Mouse (Mus musculus) central nervous system, embryonic 11.5 days (tissue): ENCODE measurements around the gene Gigyf1. TPM values are rescaled to one million over a fixed set of nuclear protein-coding genes. Genes with fewer than 3 reads are reported as not detected.

Experiments used
- polyA plus RNA-seq: library from polyadenylated mRNA; depleted of rRNA; stranded (reverse); fragments of >200 nt; gene quantifications from 2 replicates; pipeline ENCODE4 v1.2.3, GENCODE M21; 2012; rRNA removed

The Gigyf1 gene
- 49.3 and 96.6 TPM in 2 replicates for polyA plus RNA-seq

DNA sequence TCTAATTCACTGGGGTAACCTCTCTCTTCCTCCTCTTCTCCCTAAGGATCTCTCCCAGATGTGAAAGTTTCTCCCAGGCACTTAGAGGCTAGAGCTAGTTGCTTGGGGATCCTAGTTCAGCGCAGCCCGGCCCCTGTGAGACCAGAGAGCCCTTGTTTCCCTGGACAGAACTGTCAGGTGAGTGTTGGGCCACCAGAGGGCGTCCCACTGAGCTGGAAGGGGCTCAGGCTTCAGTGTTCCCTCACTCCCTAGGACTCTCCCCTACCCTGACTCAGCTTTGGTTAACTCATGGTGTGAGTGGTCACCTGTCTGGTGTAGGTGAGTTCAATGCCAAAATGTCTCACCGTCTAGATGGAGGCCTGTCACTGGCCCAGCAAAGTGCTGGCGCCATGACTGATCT lies at the start of gene Gigyf1:
Gene Gigyf1, plus strand, starts transcription at position 113 of the 400 bp plus-strand sequence.

DNA sequence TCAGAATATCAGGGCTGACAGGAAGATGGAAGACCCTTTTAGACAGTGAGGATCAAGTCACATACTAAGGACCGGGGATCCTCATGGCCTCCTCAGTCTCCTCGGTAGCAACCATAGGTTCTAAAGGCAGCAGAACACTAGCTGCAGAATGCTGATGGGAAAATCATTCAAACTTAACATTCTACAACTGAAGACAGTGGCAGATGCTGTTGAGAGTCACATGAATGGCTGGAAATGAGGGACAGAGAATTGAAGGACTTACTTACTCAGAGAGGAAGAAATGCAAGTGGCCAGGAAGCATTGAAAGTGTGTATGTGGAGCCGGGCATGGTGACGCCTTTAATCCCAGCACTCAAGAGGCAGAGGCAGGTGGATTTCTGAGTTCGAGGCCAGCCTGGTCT lies 41.4 kb upstream of the Gigyf1 start, which contains the start of gene Zan:
Gene Zan, minus strand, starts transcription at position 101 of the 400 bp plus-strand sequence.

DNA sequence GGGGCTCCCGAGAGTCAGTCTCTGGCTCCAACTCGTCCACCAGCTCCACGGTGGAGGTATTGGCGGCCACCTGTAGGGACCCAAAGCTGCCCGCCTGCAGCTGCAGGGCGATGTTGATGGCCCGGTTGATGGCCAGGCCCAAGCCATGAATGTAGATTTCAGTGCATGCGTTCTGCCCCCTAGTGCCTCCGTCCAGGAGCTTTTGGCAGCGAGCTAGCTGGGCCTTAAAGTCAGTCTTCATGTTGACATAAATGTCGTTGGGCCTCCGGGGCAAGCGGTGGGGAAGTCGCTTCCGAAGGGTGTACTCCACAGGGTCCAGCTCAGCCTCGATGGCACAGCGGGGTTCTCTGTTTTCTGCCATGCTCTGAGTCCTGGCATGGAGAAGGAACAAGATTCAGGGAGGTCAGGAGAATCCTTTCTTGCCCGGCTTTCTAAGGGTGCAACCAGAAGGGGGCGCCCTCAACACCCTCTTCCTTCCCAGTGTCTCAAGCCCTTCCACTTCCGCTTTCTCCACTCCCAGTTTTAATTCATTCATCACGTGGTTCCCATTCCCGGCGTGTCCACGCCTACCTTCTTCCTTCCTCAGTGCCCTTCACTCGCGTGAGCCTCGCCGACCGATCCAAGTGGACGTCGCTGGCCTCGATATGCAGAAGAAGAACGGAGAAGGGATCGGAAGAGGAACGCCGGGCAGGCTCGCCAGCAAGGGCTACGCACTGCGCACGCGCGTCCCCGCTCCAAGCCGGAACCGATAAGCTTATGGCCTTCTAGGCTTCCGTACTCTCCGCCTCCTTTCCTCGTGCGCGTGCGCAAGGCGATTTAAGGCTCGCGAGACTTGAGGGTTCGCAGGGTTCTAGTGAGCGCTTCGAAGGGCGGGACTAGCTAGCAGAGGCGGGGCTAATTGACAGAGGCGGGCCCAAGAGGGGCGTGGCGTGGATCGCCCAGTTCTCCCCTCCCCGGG lies 16.4 kb upstream of the Gigyf1 start, which contains the start of gene Pop7:
Gene Pop7, minus strand, starts transcription at position 810 of the 958 bp plus-strand sequence.

DNA sequence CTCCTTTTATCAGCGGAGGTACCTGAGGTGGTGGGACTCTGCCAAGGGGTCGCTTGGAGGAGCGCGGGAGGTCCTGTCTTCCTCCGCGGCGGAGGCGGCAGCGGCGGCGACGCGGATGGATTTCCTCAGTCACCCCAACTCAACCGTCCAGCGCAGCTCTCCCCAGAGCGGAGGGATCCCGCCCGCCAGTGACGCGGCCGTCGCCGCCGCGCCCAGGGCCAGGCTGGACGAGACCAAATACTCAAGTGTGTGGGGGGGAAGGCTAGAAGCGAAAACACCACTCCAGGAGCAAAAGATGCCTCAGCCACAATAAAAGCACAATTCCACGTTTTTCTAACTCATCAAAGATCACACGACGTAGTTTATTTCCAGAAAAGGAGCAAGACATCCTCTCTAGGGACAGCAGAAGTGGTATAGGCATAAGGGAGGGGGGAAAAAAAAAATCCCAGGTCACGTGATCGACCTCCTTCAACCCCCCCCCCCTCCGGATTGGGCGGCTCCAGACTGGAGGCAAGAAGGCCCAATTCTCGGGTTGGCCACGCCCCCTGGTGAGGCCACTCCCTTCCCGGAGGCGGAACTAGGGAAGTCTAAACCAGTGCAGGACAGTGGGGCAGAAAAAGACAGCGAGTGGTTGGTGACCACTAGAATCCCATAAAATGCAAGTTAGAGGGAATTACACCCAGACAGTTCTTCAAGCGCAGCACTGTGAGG lies 14.9 kb downstream of the Gigyf1 start, which contains the start of the genes Epo and Gnb2:
Gene Epo, minus strand, starts transcription at position 126 of the 711 bp plus-strand sequence.
Gene Gnb2, minus strand, starts transcription at position 394 of the 711 bp plus-strand sequence.

DNA sequence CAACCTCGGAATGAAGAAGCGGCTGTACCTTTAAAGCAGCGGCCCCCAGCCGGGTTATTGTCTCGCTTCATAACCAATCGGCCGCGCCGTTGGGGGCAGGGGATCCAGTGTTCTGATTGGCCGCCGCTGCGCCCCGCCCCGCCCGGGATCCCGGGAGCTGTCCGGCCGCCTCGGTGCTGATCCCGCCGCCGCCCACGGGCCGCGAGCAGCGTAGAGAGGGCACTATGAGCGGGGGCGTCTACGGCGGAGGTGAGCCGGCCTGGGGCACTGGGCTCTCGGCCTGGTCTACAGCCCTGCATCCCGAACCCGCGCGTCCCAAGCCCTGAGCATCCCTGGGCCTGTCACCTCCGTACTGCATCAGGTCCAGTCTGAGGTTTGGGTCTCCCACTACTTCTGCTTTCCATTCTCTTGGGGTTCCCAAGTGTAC lies 35.1 kb downstream of the Gigyf1 start, which contains the start of gene Actl6b:
Gene Actl6b, plus strand, starts transcription at position 107 of the 427 bp plus-strand sequence.

DNA sequence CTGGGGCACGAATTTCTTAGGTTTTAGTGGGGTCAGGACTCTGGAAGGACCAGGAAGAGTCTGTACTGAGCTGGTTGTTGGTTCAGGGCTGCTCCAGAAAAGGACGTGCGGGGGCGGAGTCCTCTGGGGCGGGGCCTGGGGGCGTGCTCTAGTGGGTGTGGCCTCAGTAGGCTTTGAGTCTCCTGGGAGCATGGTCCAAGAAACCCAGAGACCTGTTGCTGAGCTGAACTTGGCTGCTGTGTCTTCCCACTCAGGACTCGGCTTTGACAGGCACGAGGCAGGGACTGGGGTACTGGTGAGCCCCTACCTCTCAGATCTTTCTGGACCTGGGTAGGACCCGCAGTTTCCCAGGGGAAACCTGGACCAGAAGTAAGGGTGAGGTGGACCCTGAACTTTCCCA lies 51.3 kb downstream of the Gigyf1 start, which contains the start of gene Tfr2:
Gene Tfr2, plus strand, starts transcription at position 176 of the 400 bp plus-strand sequence.

Other genes with a start within 250 kb of the Gigyf1 start
- gene Ache, start 231.0 kb upstream of the Gigyf1 start, polyA plus RNA-seq = 6.4 and 10.2 TPM in 2 replicates
- gene Ufsp1, start 223.9 kb upstream of the Gigyf1 start, polyA plus RNA-seq = 7.3 and 10.1 TPM in 2 replicates
- 306 and 565 TPM in 2 replicates for gene Srrt, start 210.9 kb upstream of the Gigyf1 start, polyA plus RNA-seq
- 54.4 and 56.7 TPM in 2 replicates for gene Trip6, start 204.1 kb upstream of the Gigyf1 start, polyA plus RNA-seq
- gene Slc12a9, start 185.0 kb upstream of the Gigyf1 start, polyA plus RNA-seq = 16.4 and 17.4 TPM in 2 replicates
- 37.9 and 63.6 TPM in 2 replicates for gene Ephb4, start 168.4 kb upstream of the Gigyf1 start, polyA plus RNA-seq
- 0.20 and 0.22 TPM in 2 replicates for gene Zan, start 41.5 kb upstream of the Gigyf1 start, polyA plus RNA-seq
- 37.8 and 38.1 TPM in 2 replicates for gene Pop7, start 16.0 kb upstream of the Gigyf1 start, polyA plus RNA-seq
- 0.14 and 0.25 TPM in 2 replicates for gene Epo, start 14.7 kb downstream of the Gigyf1 start, polyA plus RNA-seq
- gene Gnb2, start 15.0 kb downstream of the Gigyf1 start, polyA plus RNA-seq = 496 and 503 TPM in 2 replicates
- gene Actl6b, start 35.0 kb downstream of the Gigyf1 start, polyA plus RNA-seq = 35.3 and 37.2 TPM in 2 replicates
- 4.9 and 5.7 TPM in 2 replicates for gene Tfr2, start 51.3 kb downstream of the Gigyf1 start, polyA plus RNA-seq
- 31.8 and 36.3 TPM in 2 replicates for gene Mospd3, start 82.5 kb downstream of the Gigyf1 start, polyA plus RNA-seq
- 56.3 and 103 TPM in 2 replicates for gene Pcolce, start 95.2 kb downstream of the Gigyf1 start, polyA plus RNA-seq
- 0.35 and 0.37 TPM in 2 replicates for gene Fbxo24, start 110.5 kb downstream of the Gigyf1 start, polyA plus RNA-seq
- 24.1 and 30.8 TPM in 2 replicates for gene Lrch4, start 110.6 kb downstream of the Gigyf1 start, polyA plus RNA-seq
- gene Gm20605, start 110.6 kb downstream of the Gigyf1 start, polyA plus RNA-seq = 16.3 and 21.2 TPM in 2 replicates
- 29.4 and 31.0 TPM in 2 replicates for gene Sap25, start 122.8 kb downstream of the Gigyf1 start, polyA plus RNA-seq
- 0.11 and 0.15 TPM in 2 replicates for gene Irs3, start 127.2 kb downstream of the Gigyf1 start, polyA plus RNA-seq
- 17.6 and 35.0 TPM in 2 replicates for gene Agfg2, start 166.2 kb downstream of the Gigyf1 start, polyA plus RNA-seq
- 40.0 and 67.1 TPM in 2 replicates for gene Nyap1, start 223.1 kb downstream of the Gigyf1 start, polyA plus RNA-seq
- 35.3 and 42.8 TPM in 2 replicates for gene Tsc22d4, start 227.2 kb downstream of the Gigyf1 start, polyA plus RNA-seq